In genomic region chr17:80825971-80826730, GRCm38 (mm10) we compare ENCODE assay signal across 8 mouse cellular contexts.
DNase-seq lines count a peak whose midpoint lies in the region; ATAC-seq lines count a peak whose summit lies in the region.

No protein-coding gene starts in this region.

- no peak overlapping the region for H3K4me3 ChIP-seq in forebrain, embryonic 16.5 days (replicated peaks; ENCODE audit: low read length)
- no peak overlapping the region for H3K4me3 ChIP-seq in forebrain, embryonic 14.5 days (ENCODE audit: low read depth, low read length)

- no peak overlapping the region for H3K27ac ChIP-seq in forebrain, embryonic 16.5 days (ENCODE audit: low read length)
- H3K27ac ChIP-seq in forebrain, embryonic 14.5 days (ENCODE audit: low read depth, low read length) = no peak overlapping the region

- no peak overlapping the region for H3K9ac ChIP-seq in forebrain, embryonic 16.5 days (replicated peaks; ENCODE audit: low read depth, low read length)
- H3K9ac ChIP-seq in forebrain, embryonic 14.5 days (ENCODE audit: low read length) = no peak overlapping the region

- DNase-seq in forebrain, embryonic 14.5 days (ENCODE audit: low spot score) = no peak
- peak; percentile 66 to 68 for DNase-seq in heart, adult 18-20 months
- peak; percentile 49 for DNase-seq in kidney, adult 9 months
- peak; percentile 42 for DNase-seq in lung, postnatal 36 days
- DNase-seq in urinary bladder, postnatal 14 days (ENCODE audit: low spot score) = no peak
- no peak for DNase-seq in cerebellum, postnatal 36 days
- no peak for DNase-seq in cerebellum, postnatal 4 days (ENCODE audit: low spot score in 2 of 2)

- no peaks in the 10 kb centered on the region; the same call in 1 of the 2 replicates for H3K9me3 ChIP-seq in forebrain, embryonic 16.5 days (ENCODE audit: control insufficient read depth, low read length)
- H3K9me3 ChIP-seq in forebrain, embryonic 14.5 days (replicated peaks; ENCODE audit: control insufficient read depth, low read length) = no peaks in the 10 kb centered on the region

- peak; percentile 20; the same call in 1 of the 2 replicates for ATAC-seq in forebrain, embryonic 16.5 days
- ATAC-seq in forebrain, embryonic 14.5 days = no peak

- WGBS in forebrain, embryonic 16.5 days = 65% methylated on average over 12 of the region's 12 CpGs
- 67% methylated on average over 12 of the region's 12 CpGs for WGBS in forebrain, embryonic 14.5 days

- H3K36me3 ChIP-seq in forebrain, embryonic 16.5 days (ENCODE audit: control insufficient read depth, insufficient read depth) = no peaks in the 10 kb centered on the region
- H3K36me3 ChIP-seq in forebrain, embryonic 14.5 days (ENCODE audit: control insufficient read depth, insufficient read depth, low read length) = no peaks in the 10 kb centered on the region

- no peaks in the 10 kb centered on the region for H3K27me3 ChIP-seq in forebrain, embryonic 16.5 days (replicated peaks; ENCODE audit: control insufficient read depth, insufficient read depth, low read length)
- no peaks in the 10 kb centered on the region for H3K27me3 ChIP-seq in forebrain, embryonic 14.5 days (replicated peaks; ENCODE audit: control insufficient read depth, insufficient read depth, low read length)

- peaks cover 4% of the 10 kb centered on the region for H3K4me1 ChIP-seq in forebrain, embryonic 16.5 days (replicated peaks; ENCODE audit: control insufficient read depth, insufficient read depth, low read length)
- no peaks in the 10 kb centered on the region; the same call in 1 of the 2 replicates for H3K4me1 ChIP-seq in forebrain, embryonic 14.5 days (ENCODE audit: control insufficient read depth, insufficient read depth, low read length)

- no peak overlapping the region for H3K4me2 ChIP-seq in forebrain, embryonic 16.5 days (ENCODE audit: low read length)
- no peak overlapping the region for H3K4me2 ChIP-seq in forebrain, embryonic 14.5 days (ENCODE audit: low read length)

Comparison
In these comparisons a context has a peak if more than half of its experiments do, and no peak if none do; other contexts are left out.
1. DNase-seq: peak in heart, adult 18-20 months (2 of 2), kidney, adult 9 months (single experiment) and lung, postnatal 36 days (single experiment); none in forebrain, embryonic 14.5 days (single experiment), urinary bladder, postnatal 14 days (single experiment), cerebellum, postnatal 36 days (0 of 2) and cerebellum, postnatal 4 days (0 of 2).